Mouse (Mus musculus) embryo, embryonic 10 days (tissue): Measurements from ENCODE around the gene Gm28042.
A peak's percentile ranks its signal among the peaks of the same experiment; 100 is the strongest.

Source experiments
- DNase-seq: peaks from one replicate; pipeline ENCODE4 v3.0.0-alpha.2; 2015; ENCODE audit warnings: low spot score

The Gm28042 gene

DNA sequence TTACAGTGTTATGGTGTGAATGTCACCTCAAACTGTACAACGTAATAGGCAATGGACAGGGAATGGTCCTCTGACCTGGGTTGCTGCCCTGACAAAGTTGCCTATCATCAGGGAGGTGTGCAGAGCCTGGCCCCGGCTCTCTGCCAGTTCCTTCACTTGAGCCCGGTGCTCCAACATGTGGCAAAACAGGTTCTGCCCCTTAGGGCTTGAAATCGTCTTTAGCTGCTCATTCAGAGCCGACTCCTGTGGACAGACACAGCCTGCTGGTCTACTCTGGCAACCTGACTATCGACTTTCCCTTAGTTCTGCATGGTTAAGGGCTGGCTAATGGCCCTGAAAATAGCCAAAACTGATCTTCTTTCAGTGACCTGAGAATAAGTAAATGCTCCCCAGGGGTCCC, 32.9 kb downstream of the Gm28042 start:
- DNase-seq: peak; percentile 16

DNA sequence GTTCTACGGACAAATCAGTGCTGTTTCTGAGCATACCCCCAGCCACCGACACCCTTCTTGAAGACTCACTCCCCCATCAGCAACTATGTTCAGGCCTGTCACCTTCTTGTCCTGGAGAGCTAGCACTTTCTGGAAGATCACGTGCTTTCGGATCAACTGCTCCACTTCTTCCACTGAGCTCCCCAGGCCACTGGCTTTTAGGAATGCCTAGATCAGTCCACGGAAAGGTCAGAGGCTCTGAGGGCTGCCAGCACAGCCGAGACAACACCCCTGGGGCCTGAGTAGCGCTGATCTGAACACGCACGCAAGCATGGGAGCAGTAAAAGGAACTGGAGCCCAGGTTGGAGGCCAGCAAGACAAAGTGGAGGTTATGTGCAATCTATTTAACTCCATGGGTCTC, 33.4 kb downstream of the Gm28042 start:
- no peak for DNase-seq

DNA sequence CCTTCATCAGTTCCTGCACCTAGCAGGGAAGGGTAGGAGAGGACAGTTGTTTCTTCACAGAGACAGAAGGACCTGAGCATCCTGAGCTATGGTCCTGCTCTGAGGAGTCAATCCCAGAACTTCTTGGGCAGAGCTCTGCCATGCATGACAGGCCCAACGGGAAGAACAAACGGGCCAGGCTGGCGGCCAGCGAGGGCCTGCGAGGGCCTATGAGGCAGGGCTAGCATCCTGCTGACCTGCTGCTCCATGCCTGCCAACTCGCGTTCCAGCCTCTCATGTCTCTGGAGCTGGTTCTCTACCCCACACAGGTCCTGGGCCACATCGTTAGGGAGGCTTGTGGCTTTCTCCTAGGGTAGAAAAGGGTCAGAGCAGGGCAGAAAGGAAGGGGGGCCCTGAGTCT, 35.0 kb downstream of the Gm28042 start:
- DNase-seq: no peak

DNA sequence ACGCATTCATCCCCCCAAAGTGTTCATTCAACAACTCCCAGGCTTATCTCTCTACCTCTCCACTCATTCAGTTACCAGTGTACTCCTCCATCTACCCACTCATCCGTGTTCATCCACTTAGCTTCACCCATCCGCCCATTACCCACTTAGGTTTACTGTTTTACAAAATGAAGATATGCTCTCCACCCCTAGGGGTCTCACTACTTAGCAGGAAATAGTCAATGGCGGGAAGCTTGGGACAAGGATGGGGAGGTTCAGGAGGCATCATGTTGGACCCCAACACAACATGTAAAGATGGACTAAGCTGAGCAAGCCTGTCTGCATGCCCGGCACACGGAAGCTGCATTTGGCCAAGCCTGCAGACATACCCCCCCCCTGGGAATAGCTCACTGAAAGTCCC, 37.3 kb downstream of the Gm28042 start:
- no peak for DNase-seq

DNA sequence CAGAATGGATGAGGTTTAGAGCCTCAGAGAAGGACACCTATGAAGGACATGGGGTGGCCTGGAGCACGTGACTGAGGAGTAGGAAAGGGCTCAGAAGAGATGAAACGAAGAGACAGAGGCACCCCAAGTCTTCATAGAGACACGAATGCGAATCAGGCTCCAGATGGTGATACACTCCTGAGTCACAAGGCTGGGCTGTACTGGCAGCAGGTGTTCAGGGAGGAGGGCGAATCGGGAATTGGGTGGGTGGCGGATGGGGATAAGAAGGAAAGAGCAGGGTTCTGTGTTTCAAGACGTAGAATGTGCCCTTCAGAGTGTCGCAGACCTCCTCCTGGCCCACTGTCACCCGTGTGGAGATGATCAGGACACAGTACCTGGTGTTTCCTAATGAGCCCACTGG, 38.0 kb downstream of the Gm28042 start:
- DNase-seq: no peak

DNA sequence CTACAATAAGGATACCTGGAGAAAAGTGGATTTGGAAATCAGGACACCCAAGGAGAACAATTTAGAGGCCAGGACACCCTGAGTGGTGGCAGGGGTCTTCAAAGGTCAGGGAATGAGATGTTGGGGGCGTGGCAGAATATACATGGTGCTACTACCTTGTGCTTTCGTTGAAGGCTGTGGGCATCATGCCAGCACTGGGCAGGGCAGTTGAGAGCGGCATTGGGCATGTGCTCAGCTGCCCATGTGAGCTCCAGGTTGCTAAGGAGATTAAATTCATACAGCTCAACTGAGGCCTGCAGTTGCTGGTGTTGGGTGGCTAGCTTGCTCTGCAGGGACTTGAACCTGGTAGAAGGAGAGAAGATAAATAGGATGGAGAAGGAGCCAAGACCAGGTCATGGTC, 38.9 kb downstream of the Gm28042 start:
- DNase-seq: no peak

DNA sequence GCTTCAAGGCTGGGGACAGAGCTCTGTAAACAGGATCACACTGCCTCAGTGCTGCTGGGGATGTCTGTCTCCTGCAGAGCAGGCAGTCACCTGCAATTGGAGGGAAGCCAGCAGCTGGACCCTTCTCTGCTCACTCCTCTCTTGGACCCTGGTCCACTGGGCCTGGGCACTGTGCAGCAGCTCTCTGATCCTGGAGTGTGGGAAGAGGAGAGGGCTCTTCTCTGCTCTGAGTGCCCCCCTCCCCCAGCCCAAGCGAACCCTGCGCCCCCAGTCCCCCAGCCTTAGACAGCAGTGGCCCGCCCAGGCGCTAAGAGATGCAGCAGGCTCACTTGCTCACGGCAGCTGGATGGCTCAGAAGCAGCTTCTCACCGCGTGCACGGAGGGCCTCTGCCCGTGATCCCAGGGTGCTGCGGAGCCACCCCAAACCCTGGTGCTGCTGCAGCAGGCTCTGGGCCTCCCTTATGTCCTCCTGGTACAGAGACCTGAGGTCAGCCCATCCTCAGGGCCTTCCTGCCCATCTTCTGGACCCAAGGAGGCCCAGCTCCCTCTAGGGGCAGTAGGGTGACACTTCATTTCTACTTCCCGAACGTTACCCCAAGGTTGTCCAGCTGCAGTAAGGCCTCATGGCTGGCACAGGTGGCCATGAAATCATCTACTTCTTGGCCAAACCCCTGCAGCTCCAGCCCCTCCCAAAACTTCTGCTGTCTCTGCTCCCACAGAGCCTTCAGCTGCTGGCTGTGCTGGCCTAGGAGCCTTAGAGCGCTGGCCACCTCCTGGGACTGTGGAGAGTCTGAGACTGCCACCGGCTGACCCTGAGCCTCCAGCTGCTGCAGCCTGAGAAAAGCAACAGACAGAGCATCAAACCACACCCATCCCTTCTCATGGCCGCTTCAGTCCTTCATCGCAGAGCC, 41.5 kb downstream of the Gm28042 start:
- DNase-seq: peak; percentile 76

DNA sequence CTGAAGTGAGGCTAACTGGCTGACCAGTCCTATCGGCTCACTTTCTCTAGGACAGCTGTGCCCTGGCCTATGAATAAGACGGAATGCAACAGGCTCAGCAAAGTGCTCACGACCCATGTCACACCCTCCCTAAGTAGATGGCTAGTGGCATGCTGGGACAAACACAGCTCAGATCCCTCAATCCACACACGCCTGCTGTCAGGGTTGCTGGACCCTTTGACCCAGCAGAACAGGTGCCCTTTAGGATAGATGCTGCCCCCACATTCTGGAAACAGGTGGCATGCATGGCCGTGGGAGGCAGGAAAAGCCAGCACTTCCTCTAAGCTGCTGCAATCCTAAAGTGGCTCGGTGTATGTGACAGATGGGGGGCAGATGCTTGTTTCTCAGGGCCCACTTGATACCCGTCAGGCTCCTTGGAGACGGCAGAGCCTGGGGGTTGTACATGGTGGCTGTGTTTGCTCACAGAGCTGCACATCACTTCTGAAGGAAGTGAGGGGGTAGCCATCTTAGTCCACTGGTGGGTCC, 42.2 kb downstream of the Gm28042 start:
- DNase-seq: no peak

DNA sequence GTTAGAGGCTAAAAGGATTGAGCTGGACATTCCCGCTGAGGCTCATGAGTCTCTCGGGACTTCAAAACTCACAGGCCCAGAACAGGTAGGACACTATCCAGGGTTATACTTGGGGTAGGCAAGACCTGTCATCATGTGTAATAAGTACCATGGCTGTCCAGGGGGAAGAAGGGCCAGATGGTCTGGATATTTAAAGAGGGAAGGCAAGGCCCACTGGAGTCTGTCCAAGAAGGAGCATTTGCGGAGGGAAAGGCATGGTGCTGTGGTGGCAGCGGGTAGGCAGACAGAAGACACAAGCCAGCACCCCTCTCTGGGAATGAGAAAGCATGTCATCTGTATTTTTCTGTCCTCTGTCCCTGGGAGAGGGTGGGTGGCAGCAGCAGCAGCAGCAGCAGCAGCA, 46.8 kb downstream of the Gm28042 start:
- DNase-seq: no peak

DNA sequence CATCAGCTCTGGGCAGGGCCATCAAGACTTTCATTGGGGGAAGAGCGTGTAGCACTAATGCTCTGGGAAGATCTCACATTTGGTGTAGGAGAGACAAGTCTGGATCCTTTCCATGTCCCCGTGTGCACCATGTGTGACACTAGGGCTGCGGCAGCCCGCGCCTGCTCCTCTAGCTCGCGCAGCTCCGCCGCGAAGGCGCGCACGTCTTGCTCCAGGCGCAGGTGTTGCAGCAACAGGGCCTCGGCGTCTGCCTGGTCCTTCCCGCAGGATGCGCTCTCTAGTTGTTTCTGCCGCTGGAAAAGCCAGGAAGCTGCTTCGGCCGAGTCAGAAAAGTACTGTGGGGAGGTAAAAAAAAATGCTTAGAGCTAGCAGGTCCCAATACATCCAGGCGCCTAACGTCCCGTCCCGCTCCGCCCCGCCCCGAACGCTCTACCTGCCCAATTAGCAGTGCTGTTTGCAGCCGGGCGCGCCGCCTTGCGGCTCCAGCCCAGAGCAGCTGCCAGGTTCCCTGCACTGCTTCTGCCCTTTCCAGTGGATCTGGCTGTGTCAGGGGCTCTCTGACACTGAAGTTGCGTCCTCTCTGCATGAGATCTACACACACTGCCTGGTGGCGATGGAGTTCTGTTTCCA, 48.9 kb downstream of the Gm28042 start:
- DNase-seq: peak; percentile 69

DNA sequence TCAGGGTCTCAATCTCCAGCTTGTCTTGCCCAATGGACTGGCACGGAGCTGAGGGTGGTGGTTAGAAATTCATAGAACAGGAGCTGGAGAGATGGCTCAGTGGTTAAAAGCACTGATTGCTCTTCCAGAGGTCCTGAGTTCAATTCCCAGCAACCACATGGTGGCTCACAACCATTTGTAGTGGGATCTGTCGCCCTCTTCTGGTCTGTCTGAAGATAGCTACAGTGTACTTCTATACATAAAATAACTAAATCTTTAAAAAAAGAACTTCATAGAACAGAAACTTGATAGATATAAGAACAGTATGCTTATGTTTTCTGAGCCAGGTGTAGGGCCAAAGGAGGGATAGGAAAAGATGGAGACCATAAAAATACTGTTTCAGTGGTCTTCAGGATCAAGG, 55.1 kb downstream of the Gm28042 start:
- DNase-seq: no peak

DNA sequence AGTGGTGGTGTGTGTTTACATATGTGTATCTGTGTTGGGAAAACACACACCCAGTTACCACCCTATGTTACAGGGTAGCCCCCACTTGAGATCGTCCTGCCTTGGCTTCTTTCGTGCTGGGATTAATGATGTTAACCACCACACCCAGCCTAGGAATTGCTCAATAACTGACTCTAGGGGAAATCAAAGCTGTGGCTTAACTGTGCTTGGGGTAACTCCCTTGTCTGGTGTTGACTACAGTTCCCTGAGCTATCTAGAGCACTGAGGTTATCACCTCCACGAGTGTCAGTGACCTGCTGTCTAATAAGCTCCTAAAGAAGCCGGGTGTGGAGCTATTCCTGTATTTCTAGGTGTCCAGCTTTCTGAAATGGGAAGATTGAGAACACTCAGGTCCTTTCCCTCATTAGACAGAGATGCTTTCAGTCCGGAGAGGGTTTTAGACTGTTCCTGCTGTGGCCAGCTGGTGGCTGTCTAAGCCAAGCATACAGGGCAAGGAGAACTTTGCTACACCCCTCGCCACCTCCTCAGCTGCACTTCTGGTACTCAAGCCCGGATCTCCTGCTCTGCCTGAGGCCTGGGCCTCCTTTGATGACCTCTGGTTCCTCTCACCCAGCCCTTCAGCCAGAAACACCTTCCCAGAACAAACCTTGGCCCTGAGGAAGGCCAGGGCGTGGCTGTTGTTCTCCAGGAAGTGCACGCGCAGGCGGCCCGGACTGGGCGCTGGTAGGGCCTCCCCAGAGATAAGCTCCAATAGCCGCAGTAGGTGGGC, 57.5 kb downstream of the Gm28042 start:
- DNase-seq: no peak

DNA sequence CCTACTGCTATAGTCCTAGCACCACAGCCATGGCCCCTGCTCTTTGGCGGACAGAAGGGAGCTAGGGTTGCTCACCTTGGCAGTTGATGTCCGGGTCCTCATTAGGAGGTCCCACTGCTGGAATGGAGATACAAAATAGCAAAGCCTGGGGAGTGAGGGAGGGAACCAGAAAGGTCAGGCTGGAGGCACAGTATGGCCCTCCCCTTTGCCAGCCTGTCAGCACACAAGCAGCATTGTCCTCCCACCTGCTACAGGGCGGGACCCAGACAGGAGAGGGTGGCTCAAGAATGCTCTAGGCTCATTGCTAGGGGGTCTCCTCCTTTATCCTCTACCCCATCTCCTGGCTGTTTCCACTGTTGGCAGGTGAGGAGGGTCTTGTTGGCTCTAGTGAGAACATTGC, 58.7 kb downstream of the Gm28042 start:
- DNase-seq: no peak

DNA sequence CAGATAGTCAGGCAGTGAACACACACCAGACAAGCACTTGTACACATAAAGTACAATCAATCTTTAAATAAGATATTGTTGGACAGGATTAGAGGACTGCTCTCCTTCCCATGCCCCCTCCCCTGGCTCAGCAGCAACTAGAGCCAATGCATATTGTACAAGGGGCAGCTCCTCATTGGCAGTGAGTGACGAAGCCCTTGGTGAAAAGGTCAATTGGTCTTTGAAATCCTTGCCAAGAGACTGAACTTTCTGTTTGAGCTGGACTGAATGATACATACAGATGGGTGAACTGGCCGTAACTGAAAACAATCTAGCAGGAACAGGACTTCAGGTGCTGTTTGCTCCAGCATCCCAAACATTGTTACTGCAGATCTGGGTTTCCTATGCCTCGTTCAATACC, 60.1 kb downstream of the Gm28042 start:
- DNase-seq: no peak

DNA sequence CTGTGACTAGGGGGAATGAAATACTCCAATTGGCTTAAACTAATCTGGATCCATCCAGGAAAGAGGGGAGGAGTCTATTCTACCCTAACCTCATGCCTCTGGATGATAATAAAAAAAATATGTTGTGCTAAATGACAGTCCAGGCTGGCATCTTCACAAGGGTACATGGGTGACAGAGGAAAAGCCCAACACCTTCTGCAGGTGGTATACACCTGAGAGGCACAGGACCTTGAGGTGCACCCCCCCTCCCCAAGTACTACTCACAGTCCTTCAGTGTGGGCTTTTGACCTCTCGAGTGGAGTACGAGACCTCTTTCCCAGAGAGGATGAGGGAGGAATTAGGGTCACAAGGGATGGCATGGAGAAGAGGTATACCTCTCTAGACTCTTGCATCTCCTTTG, 60.6 kb downstream of the Gm28042 start:
- no peak for DNase-seq

DNA sequence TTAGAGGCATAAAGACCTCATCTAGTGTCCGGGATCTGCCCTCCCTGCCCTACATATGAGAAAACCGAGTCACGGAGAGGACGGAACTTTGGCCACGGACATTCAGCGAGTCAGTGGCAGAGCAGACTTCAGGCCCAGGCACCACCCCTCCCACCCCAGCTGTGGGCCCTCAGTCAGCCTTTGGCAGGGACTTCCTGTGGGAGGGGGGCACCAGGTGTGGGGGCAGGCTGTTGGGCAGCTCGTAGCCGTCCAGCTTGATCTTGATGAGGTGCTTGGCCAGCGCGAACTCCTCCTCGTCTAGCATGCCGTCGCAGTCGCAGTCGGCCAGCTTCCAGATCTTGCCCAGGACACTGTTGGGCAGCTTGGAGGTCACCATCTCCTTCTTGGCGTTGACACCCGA, 63.7 kb downstream of the Gm28042 start:
- DNase-seq: no peak
